Mouse (Mus musculus): ENCODE measurements around the gene Gm28729. TPM values are rescaled to one million over a fixed set of nuclear protein-coding genes. Genes with fewer than 3 reads are reported as not detected.
"Not testable (repeated sequence)": the region's sequence is repeated elsewhere in the genome, so short reads cannot be mapped to it uniquely, and the experiment has no call there.

Gm28729 gene
- polyA plus RNA-seq, 1 experiment from 2014 or later = not detected

- no peak overlapping the region for H3K4me2 ChIP-seq (replicated peaks; ENCODE audit: low read depth, low read length)
Measured at GRCm38 (mm10) chr9:96532531-96532930, 7.5 kb upstream of the Gm28729 start.

GRCm38 (mm10) chr9:96530674-96531081, 5.6 kb upstream of the Gm28729 start:
- H3K4me2 ChIP-seq (replicated peaks; ENCODE audit: low read depth, low read length) = no peak overlapping the region; the same call in 1 of the 2 replicates
- H3K27ac ChIP-seq (ENCODE audit: low read length) = no peak overlapping the region
- no peak for ATAC-seq (ENCODE audit: insufficient number of reproducible peaks, insufficient read depth, low FRiP score, low read depth)

More at GRCm38 (mm10) chr9:96532531-96532930, 7.5 kb upstream of the Gm28729 start:
- 60% methylated on average over 4 of the region's 4 CpGs for WGBS
- Histone ChIP-seq H3K36me3 (ENCODE audit: control insufficient read depth, insufficient read depth, low read length) (no peaks in the 10 kb centered on the region), H3K27me3 (ENCODE audit: control insufficient read depth, insufficient read depth, low read length) (no peaks in the 10 kb centered on the region), H3K9ac (replicated peaks; ENCODE audit: low read depth, low read length) (no peak overlapping the region), H3K4me1 (ENCODE audit: control insufficient read depth, insufficient read depth, low read length) (peaks cover 14% of the 10 kb centered on the region; the same call in 1 of the 2 replicates), H3K4me3 (ENCODE audit: low read depth, low read length) (no peak overlapping the region), H3K27ac (ENCODE audit: low read length) (no peak overlapping the region), H3K9me3 (ENCODE audit: control insufficient read depth, low read depth, low read length) (no peaks in the 10 kb centered on the region)
- ATAC-seq (ENCODE audit: insufficient number of reproducible peaks, insufficient read depth, low FRiP score, low read depth) = no peak

GRCm38 (mm10) chr9:96529961-96530673, 5.1 kb upstream of the Gm28729 start:
- Histone ChIP-seq H3K27ac (ENCODE audit: low read length) (no peak overlapping the region), H3K27me3 (ENCODE audit: control insufficient read depth, insufficient read depth, low read length) (no peaks in the 10 kb centered on the region), H3K4me3 (ENCODE audit: low read depth, low read length) (no peak overlapping the region), H3K4me2 (replicated peaks; ENCODE audit: low read depth, low read length) (no peak overlapping the region; the same call in 1 of the 2 replicates), H3K9me3 (ENCODE audit: control insufficient read depth, low read depth, low read length) (no peaks in the 10 kb centered on the region), H3K9ac (replicated peaks; ENCODE audit: low read depth, low read length) (no peak overlapping the region), H3K4me1 (ENCODE audit: control insufficient read depth, insufficient read depth, low read length) (peaks cover 3% of the 10 kb centered on the region; the same call in 1 of the 2 replicates), H3K36me3 (ENCODE audit: control insufficient read depth, insufficient read depth, low read length) (no peaks in the 10 kb centered on the region)
- WGBS = 67% methylated on average over 10 of the region's 10 CpGs
- no peak for ATAC-seq (ENCODE audit: insufficient number of reproducible peaks, insufficient read depth, low FRiP score, low read depth)

More at GRCm38 (mm10) chr9:96530674-96531081, 5.6 kb upstream of the Gm28729 start:
- H3K36me3 ChIP-seq (ENCODE audit: control insufficient read depth, insufficient read depth, low read length) = no peaks in the 10 kb centered on the region
- WGBS = 49% methylated on average over 11 of the region's 11 CpGs
- no peak overlapping the region for H3K4me3 ChIP-seq (ENCODE audit: low read depth, low read length)
- H3K9me3 ChIP-seq (ENCODE audit: control insufficient read depth, low read depth, low read length) = no peaks in the 10 kb centered on the region
- H3K4me1 ChIP-seq (ENCODE audit: control insufficient read depth, insufficient read depth, low read length) = peaks cover 3% of the 10 kb centered on the region; the same call in 1 of the 2 replicates
- H3K27me3 ChIP-seq (ENCODE audit: control insufficient read depth, insufficient read depth, low read length) = no peaks in the 10 kb centered on the region
- no peak overlapping the region for H3K9ac ChIP-seq (replicated peaks; ENCODE audit: low read depth, low read length)

- no peak overlapping the region for H3K27ac ChIP-seq (ENCODE audit: low read length)
- no peak overlapping the region for H3K4me3 ChIP-seq (ENCODE audit: low read depth, low read length)
- no peaks in the 10 kb centered on the region for H3K4me1 ChIP-seq (ENCODE audit: control insufficient read depth, insufficient read depth, low read length)
- 77% methylated on average over 4 of the region's 4 CpGs for WGBS
- no peaks in the 10 kb centered on the region for H3K27me3 ChIP-seq (ENCODE audit: control insufficient read depth, insufficient read depth, low read length)
- no peaks in the 10 kb centered on the region for H3K36me3 ChIP-seq (ENCODE audit: control insufficient read depth, insufficient read depth, low read length)
- no peak overlapping the region for H3K9ac ChIP-seq (replicated peaks; ENCODE audit: low read depth, low read length)
- no peak for ATAC-seq (ENCODE audit: insufficient number of reproducible peaks, insufficient read depth, low FRiP score, low read depth)
- no peak overlapping the region for H3K4me2 ChIP-seq (replicated peaks; ENCODE audit: low read depth, low read length)
- H3K9me3 ChIP-seq (ENCODE audit: control insufficient read depth, low read depth, low read length) = no peaks in the 10 kb centered on the region
Measured at GRCm38 (mm10) chr9:96526011-96526410, 947 bp upstream of the Gm28729 start.

- H3K9ac ChIP-seq (replicated peaks; ENCODE audit: low read depth, low read length) = no peak overlapping the region
- no peaks in the 10 kb centered on the region for H3K27me3 ChIP-seq (ENCODE audit: control insufficient read depth, insufficient read depth, low read length)
- no peaks in the 10 kb centered on the region for H3K4me1 ChIP-seq (ENCODE audit: control insufficient read depth, insufficient read depth, low read length)
- H3K4me3 ChIP-seq (ENCODE audit: low read depth, low read length) = no peak overlapping the region
- no peak overlapping the region for H3K27ac ChIP-seq (ENCODE audit: low read length)
- H3K4me2 ChIP-seq (replicated peaks; ENCODE audit: low read depth, low read length) = no peak overlapping the region
- H3K36me3 ChIP-seq (ENCODE audit: control insufficient read depth, insufficient read depth, low read length) = no peaks in the 10 kb centered on the region
- no peak for ATAC-seq (ENCODE audit: insufficient number of reproducible peaks, insufficient read depth, low FRiP score, low read depth)
- no peaks in the 10 kb centered on the region for H3K9me3 ChIP-seq (ENCODE audit: control insufficient read depth, low read depth, low read length)
- 83% methylated on average over 5 of the region's 5 CpGs for WGBS
Measured at GRCm38 (mm10) chr9:96523148-96523547, 1.9 kb downstream of the Gm28729 start.

GRCm38 (mm10) chr9:96521574-96521973, 3.5 kb downstream of the Gm28729 start:
- H3K36me3 ChIP-seq (ENCODE audit: control insufficient read depth, insufficient read depth, low read length); H3K9me3 ChIP-seq (ENCODE audit: control insufficient read depth, low read depth, low read length); H3K4me3 ChIP-seq (ENCODE audit: low read depth, low read length); H3K27me3 ChIP-seq (ENCODE audit: control insufficient read depth, insufficient read depth, low read length); ATAC-seq (ENCODE audit: insufficient number of reproducible peaks, insufficient read depth, low FRiP score, low read depth); H3K27ac ChIP-seq (ENCODE audit: low read length); H3K9ac ChIP-seq (replicated peaks; ENCODE audit: low read depth, low read length); H3K4me1 ChIP-seq (ENCODE audit: control insufficient read depth, insufficient read depth, low read length); H3K4me2 ChIP-seq (replicated peaks; ENCODE audit: low read depth, low read length): not testable (repeated sequence)
- 82% methylated on average over 2 of the region's 2 CpGs for WGBS

GRCm38 (mm10) chr9:96517429-96517828, 7.6 kb downstream of the Gm28729 start:
- no peak overlapping the region for H3K4me3 ChIP-seq (ENCODE audit: low read depth, low read length)
- no peak overlapping the region for H3K4me2 ChIP-seq (replicated peaks; ENCODE audit: low read depth, low read length)
- H3K27ac ChIP-seq (ENCODE audit: low read length) = no peak overlapping the region
- H3K4me1 ChIP-seq (ENCODE audit: control insufficient read depth, insufficient read depth, low read length) = no peaks in the 10 kb centered on the region
- H3K9me3 ChIP-seq (ENCODE audit: control insufficient read depth, low read depth, low read length) = no peaks in the 10 kb centered on the region
- 29% methylated on average over 4 of the region's 4 CpGs for WGBS
- no peaks in the 10 kb centered on the region for H3K36me3 ChIP-seq (ENCODE audit: control insufficient read depth, insufficient read depth, low read length)
- no peak for ATAC-seq (ENCODE audit: insufficient number of reproducible peaks, insufficient read depth, low FRiP score, low read depth)
- H3K27me3 ChIP-seq (ENCODE audit: control insufficient read depth, insufficient read depth, low read length) = no peaks in the 10 kb centered on the region
- H3K9ac ChIP-seq (replicated peaks; ENCODE audit: low read depth, low read length) = no peak overlapping the region

GRCm38 (mm10) chr9:96516806-96517205, 8.3 kb downstream of the Gm28729 start:
- 59% methylated on average over 3 of the region's 3 CpGs for WGBS
- ATAC-seq (ENCODE audit: insufficient number of reproducible peaks, insufficient read depth, low FRiP score, low read depth) = no peak

GRCm38 (mm10) chr9:96515737-96516136, 9.3 kb downstream of the Gm28729 start:
- H3K36me3 ChIP-seq (ENCODE audit: control insufficient read depth, insufficient read depth, low read length) = no peaks in the 10 kb centered on the region
- no peak overlapping the region for H3K4me2 ChIP-seq (replicated peaks; ENCODE audit: low read depth, low read length)
- ATAC-seq (ENCODE audit: insufficient number of reproducible peaks, insufficient read depth, low FRiP score, low read depth) = no peak

More at GRCm38 (mm10) chr9:96516806-96517205, 8.3 kb downstream of the Gm28729 start:
- Histone ChIP-seq H3K9me3 (ENCODE audit: control insufficient read depth, low read depth, low read length) (no peaks in the 10 kb centered on the region), H3K4me1 (ENCODE audit: control insufficient read depth, insufficient read depth, low read length) (no peaks in the 10 kb centered on the region), H3K9ac (replicated peaks; ENCODE audit: low read depth, low read length) (no peak overlapping the region), H3K27me3 (ENCODE audit: control insufficient read depth, insufficient read depth, low read length) (no peaks in the 10 kb centered on the region), H3K4me2 (replicated peaks; ENCODE audit: low read depth, low read length) (no peak overlapping the region), H3K4me3 (ENCODE audit: low read depth, low read length) (no peak overlapping the region), H3K36me3 (ENCODE audit: control insufficient read depth, insufficient read depth, low read length) (no peaks in the 10 kb centered on the region), H3K27ac (ENCODE audit: low read length) (no peak overlapping the region)

More at GRCm38 (mm10) chr9:96515737-96516136, 9.3 kb downstream of the Gm28729 start:
- H3K4me3 ChIP-seq (ENCODE audit: low read depth, low read length) = no peak overlapping the region
- no peaks in the 10 kb centered on the region for H3K27me3 ChIP-seq (ENCODE audit: control insufficient read depth, insufficient read depth, low read length)
- no peaks in the 10 kb centered on the region for H3K4me1 ChIP-seq (ENCODE audit: control insufficient read depth, insufficient read depth, low read length)
- no peak overlapping the region for H3K9ac ChIP-seq (replicated peaks; ENCODE audit: low read depth, low read length)
- WGBS = 82% methylated on average over 5 of the region's 5 CpGs
- H3K27ac ChIP-seq (ENCODE audit: low read length) = no peak overlapping the region
- no peaks in the 10 kb centered on the region for H3K9me3 ChIP-seq (ENCODE audit: control insufficient read depth, low read depth, low read length)
